Mouse (Mus musculus) heart, embryonic 15.5 days (tissue): ENCODE data around the gene Pcsk5. TPM values are rescaled to one million over a fixed set of nuclear protein-coding genes. Genes with fewer than 3 reads are reported as not detected.

Experiments used
- ATAC-seq: fragments of 200-750 bp; cut with Nextera tagmentation; replicated peaks from 2 replicates; pipeline ENCODE4 v1.8.0; 2017; ENCODE audit warnings: low read depth, moderate TSS enrichment; ENCODE audit not compliant: insufficient number of reproducible peaks, insufficient read depth, low FRiP score
- H3K27ac ChIP-seq: fragments of 300-500 bp; sonication (generic); 2 replicates; pipeline ENCODE4 v1.5.1; 2015; ENCODE audit warnings: mild to moderate bottlenecking, inconsistent platforms
- H3K27me3 ChIP-seq: fragments of 300-500 bp; sonication (generic); 2 replicates; pipeline ENCODE4 v1.6.1; 2015; ENCODE audit warnings: inconsistent platforms
- H3K36me3 ChIP-seq: fragments of 300-500 bp; sonication (generic); 2 replicates; pipeline ENCODE4 v1.6.1; 2015; ENCODE audit warnings: mild to moderate bottlenecking, inconsistent platforms
- H3K4me1 ChIP-seq: fragments of 300-500 bp; sonication (generic); replicated peaks from 2 replicates; pipeline ENCODE4 v1.6.1; 2015; ENCODE audit warnings: inconsistent platforms
- H3K4me2 ChIP-seq: fragments of 300-500 bp; sonication (generic); 2 replicates; pipeline ENCODE4 v1.6.1; 2015; ENCODE audit warnings: inconsistent platforms, mild to moderate bottlenecking, moderate library complexity
- H3K4me3 ChIP-seq: fragments of 300-500 bp; sonication (generic); 2 replicates; pipeline ENCODE4 v1.5.1; 2015; ENCODE audit warnings: mild to moderate bottlenecking, inconsistent platforms
- H3K9ac ChIP-seq: fragments of 300-500 bp; sonication (generic); 2 replicates; pipeline ENCODE4 v1.6.1; 2015; ENCODE audit warnings: mild to moderate bottlenecking, inconsistent platforms
- H3K9me3 ChIP-seq: fragments of 300-500 bp; sonication (generic); replicated peaks from 2 replicates; pipeline ENCODE4 v1.6.1; 2016; ENCODE audit warnings: inconsistent platforms
- WGBS: fragments of 180-500 bp; shearing (Covaris S2); methylation state at CpG from one replicate; pipeline ENCODE4 v1.1.7; 2015; ENCODE audit warnings: mixed read lengths; 5-methylcytosine and 5-hydroxymethylcytosine counted together
- polyA plus RNA-seq: library from polyadenylated mRNA; unstranded; fragments of >200 nt; fragmentation: Nextera tagmentation; extraction: Ambion mirVana; gene quantifications from 2 replicates; pipeline ENCODE4 v1.2.1, GENCODE M21; 2015

Gene Pcsk5
- polyA plus RNA-seq, 1 experiment from 2014 or later = 11.3 TPM

DNA sequence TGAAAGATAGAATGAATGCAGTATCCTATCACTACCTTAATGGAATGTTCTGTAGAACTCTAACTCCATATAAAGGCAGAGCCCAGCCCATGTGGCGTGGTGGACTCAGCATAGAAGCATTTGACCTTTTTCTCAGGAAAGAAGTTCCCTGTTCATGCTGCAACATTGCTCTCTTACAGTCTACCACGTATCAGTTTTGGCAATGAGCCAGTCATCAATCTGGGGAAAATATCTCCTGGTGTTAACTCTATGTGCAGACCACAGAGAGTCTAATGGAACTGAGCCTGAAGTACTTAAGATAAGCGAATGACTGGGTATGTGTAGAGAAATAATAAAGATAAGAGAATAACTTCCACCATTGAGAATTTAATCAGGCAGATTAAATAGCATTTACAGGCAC, 270.2 kb downstream of the Pcsk5 start:
- H3K9ac ChIP-seq = no peak overlapping the region
- no peak for ATAC-seq
- H3K27me3 ChIP-seq = no peaks in the 10 kb centered on the region
- 29% methylated on average over 3 of the region's 3 CpGs for WGBS
- peaks cover 9% of the 10 kb centered on the region for H3K4me1 ChIP-seq
- H3K36me3 ChIP-seq = peaks cover 4% of the 10 kb centered on the region; the same call in 1 of the 2 replicates
- no peak overlapping the region for H3K4me2 ChIP-seq
- H3K9me3 ChIP-seq = no peaks in the 10 kb centered on the region
- H3K4me3 ChIP-seq = no peak overlapping the region
- H3K27ac ChIP-seq = no peak overlapping the region

DNA sequence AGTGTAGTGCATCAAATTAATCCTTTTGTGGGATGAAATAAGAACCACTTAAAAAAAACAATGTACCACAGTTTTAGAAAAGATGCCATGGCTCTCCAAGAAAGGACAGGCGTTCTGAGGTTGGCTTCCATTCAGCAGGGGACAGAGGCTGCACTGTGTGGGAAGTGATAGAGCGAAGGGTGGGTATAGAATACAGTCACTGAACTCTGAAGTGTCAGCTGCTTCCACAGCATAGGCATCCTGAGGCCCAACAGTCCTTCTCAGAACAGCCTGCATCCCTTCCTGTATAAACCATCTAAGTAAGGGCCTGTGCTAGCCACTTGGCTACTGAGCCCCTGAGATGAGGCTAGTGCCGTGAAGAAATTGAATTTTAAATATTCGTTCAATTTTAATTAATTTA, 271.3 kb downstream of the Pcsk5 start:
- Histone ChIP-seq H3K27ac (no peak overlapping the region), H3K27me3 (no peaks in the 10 kb centered on the region), H3K36me3 (no peaks in the 10 kb centered on the region; the same call in 1 of the 2 replicates), H3K4me2 (no peak overlapping the region), H3K4me3 (no peak overlapping the region), H3K9ac (no peak overlapping the region), H3K9me3 (no peaks in the 10 kb centered on the region), H3K4me1 (peaks cover 9% of the 10 kb centered on the region)
- ATAC-seq = no peak
- 90% methylated on average over 4 of the region's 4 CpGs for WGBS

DNA sequence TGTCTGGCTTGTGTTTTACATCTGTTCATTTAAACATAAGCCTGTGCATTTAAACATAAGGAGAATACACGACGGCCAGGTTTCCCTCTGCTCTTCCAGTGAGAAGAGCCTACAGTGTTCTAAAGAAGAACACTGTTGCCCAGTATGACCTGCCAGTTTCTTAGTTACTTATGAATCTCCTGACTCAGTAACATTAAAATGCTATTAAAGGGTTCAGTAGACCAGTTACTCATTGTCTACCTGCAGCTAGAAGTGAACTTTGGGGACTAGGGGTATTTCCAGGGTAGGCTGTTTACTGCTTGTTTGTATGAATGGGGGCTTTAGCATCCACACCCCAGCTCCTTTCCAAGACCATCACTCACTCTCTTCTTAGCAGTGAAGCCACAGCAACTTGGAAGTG, 278.7 kb downstream of the Pcsk5 start:
- no peak overlapping the region for H3K4me2 ChIP-seq
- ATAC-seq = no peak
- H3K27me3 ChIP-seq = no peaks in the 10 kb centered on the region
- H3K27ac ChIP-seq = no peak overlapping the region
- no peaks in the 10 kb centered on the region for H3K36me3 ChIP-seq
- H3K9ac ChIP-seq = no peak overlapping the region
- WGBS = 88% methylated on average over 2 of the region's 2 CpGs
- no peaks in the 10 kb centered on the region for H3K9me3 ChIP-seq
- H3K4me3 ChIP-seq = no peak overlapping the region
- H3K4me1 ChIP-seq = no peaks in the 10 kb centered on the region

DNA sequence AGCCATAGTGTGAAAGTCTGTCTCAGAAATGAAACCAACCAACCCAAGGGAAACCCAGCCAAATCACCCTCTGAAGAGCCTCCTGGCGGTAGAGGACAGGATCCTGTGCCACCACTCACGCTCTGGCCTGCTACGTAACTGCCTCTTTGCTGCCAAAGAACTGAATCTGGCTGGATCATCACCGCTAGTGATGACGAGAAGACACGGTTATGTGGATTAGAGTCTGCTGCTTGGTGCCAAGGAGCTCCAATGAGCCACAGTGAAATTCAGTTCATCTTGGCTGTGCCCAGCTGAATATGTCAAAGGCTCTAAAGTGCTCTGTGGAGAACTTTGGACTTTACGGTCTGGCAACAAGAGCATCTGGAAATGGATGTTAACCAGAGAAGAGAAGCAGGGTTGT, 282.3 kb downstream of the Pcsk5 start:
- Histone ChIP-seq H3K4me3 (no peak overlapping the region), H3K9ac (no peak overlapping the region), H3K36me3 (no peaks in the 10 kb centered on the region), H3K4me2 (no peak overlapping the region), H3K27me3 (no peaks in the 10 kb centered on the region), H3K27ac (no peak overlapping the region), H3K9me3 (no peaks in the 10 kb centered on the region), H3K4me1 (no peaks in the 10 kb centered on the region)
- no peak for ATAC-seq
- 81% methylated on average over 7 of the region's 7 CpGs for WGBS

DNA sequence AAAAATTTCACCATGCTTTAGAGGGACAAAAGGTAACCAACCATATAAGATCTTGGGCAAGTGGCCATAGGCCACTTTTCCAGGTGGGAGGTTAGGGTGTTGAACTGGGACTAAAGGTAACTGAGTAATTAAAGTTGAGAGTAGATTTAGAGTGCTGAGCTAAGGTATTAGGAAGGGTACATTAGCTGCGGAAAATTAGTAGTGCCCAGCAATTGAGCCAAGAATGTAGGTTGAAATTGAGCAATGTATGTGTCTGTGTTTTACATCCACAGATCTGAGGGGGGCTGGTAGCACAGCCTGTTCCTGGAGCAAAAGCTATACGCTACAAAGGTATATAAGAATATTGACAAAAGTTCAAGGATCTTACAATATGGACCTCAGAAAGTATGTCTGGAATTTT, 282.9 kb downstream of the Pcsk5 start:
- H3K4me1 ChIP-seq = no peaks in the 10 kb centered on the region
- no peak overlapping the region for H3K27ac ChIP-seq
- no peak overlapping the region for H3K9ac ChIP-seq
- H3K27me3 ChIP-seq = no peaks in the 10 kb centered on the region
- no peak for ATAC-seq
- H3K36me3 ChIP-seq = no peaks in the 10 kb centered on the region
- no peak overlapping the region for H3K4me2 ChIP-seq
- no peak overlapping the region for H3K4me3 ChIP-seq
- H3K9me3 ChIP-seq = no peaks in the 10 kb centered on the region
- WGBS = 86% methylated on average over 2 of the region's 2 CpGs

DNA sequence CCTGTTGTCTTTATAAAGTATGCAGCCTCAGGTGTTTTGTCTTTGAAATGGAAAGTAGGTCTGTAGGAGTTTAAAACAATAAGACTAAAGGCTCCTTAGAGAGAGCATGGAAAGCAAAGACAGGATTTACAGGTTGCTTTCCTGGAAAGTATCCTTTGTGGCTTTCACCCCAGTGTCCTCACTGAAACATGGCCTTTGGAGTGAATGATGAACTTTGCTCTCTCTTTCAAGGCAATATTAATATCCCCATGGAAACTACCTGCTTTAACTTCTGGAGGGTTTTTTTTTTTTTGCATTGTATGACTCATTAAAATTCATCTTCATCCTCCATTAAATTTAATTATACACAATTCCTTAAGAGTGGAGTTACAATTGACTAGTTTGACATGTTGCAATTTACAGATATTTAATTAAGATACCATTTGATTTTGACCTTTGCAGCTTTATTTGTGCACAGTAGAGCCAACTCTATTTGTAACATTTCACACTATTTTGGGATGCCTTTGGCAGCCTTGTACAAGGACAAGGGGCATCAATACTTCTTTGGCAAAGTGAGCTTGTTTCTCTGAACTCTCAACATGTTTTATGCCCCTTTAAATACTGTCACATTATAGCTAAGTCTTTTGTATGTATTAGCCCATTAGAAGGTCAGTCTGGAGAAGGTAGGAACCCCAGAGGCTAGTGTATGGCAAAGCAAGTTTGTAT, 283.9 kb downstream of the Pcsk5 start:
- H3K9ac ChIP-seq = no peak overlapping the region
- H3K4me1 ChIP-seq = no peaks in the 10 kb centered on the region
- no peak overlapping the region for H3K27ac ChIP-seq
- H3K4me3 ChIP-seq = no peak overlapping the region
- no peaks in the 10 kb centered on the region for H3K36me3 ChIP-seq
- H3K27me3 ChIP-seq = no peaks in the 10 kb centered on the region
- no peak overlapping the region for H3K4me2 ChIP-seq
- no peaks in the 10 kb centered on the region for H3K9me3 ChIP-seq
- no peak for ATAC-seq

DNA sequence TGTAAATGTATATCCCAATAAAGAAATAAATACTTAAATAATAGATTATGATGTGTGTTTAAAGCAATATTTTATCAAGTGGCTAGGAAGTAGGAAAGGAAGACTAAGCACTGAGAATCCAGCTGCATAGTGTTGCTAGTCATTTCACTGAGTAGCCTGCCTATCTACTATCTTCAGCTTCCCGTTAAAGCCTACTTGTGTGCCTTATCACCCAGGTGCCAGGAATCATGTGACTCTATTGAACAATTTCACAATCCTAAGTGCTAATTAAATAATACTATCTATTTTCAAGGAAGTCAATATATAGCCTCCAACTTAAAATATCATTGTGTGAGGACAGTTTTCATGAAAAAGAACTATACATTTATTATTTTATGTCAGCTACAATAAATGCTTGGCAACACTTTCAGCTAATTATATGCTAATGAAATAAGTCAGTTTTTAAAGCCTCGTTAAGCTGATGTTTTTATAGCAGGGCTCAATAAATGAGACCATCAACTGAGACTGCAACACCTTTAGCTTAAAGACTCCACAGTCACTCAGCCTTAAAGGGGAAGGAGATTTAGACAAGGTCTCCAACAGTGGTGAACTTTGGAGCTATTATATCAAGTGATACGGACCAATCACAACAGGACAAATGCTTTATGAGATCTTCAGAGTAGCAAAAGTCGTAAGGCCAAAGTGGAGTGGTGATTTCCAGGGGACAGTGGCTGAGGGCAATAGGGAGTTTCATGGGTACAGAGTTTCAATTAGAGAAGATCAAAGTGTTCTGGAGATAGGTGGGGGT, 308.5 kb downstream of the Pcsk5 start:
- Histone ChIP-seq H3K27me3 (no peaks in the 10 kb centered on the region), H3K9ac (no peak overlapping the region), H3K4me1 (no peaks in the 10 kb centered on the region), H3K4me3 (no peak overlapping the region), H3K9me3 (no peaks in the 10 kb centered on the region), H3K36me3 (no peaks in the 10 kb centered on the region), H3K4me2 (no peak overlapping the region), H3K27ac (no peak overlapping the region)
- whole genome bisulfite sequencing = 57% methylated on average over 4 of the region's 4 CpGs
- ATAC-seq = no peak

DNA sequence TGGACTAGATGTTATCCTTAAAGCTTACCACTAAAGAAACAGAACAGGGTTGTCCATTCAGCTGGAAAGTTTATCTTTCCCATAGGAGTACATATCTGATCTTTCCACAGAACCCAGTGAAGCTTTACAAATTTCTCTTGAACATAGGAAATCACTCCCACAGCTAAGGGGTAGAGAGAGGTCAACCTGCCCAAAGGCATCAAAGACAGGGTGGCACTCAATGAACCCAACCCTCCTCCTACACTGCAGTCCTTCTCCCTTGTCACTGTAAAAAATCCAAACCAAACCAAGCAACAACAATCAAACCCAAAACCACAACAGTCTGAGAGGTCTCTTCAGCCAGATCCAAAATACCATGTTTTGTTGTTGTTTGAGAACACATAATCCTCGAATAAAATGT, 311.9 kb downstream of the Pcsk5 start:
- no peaks in the 10 kb centered on the region for H3K4me1 ChIP-seq
- no peak overlapping the region for H3K27ac ChIP-seq
- H3K27me3 ChIP-seq = no peaks in the 10 kb centered on the region
- H3K4me2 ChIP-seq = no peak overlapping the region
- no peak for ATAC-seq
- H3K4me3 ChIP-seq = no peak overlapping the region
- no peaks in the 10 kb centered on the region for H3K36me3 ChIP-seq
- no peaks in the 10 kb centered on the region for H3K9me3 ChIP-seq
- 71% methylated on average over 1 of the region's 1 CpGs for WGBS
- no peak overlapping the region for H3K9ac ChIP-seq

DNA sequence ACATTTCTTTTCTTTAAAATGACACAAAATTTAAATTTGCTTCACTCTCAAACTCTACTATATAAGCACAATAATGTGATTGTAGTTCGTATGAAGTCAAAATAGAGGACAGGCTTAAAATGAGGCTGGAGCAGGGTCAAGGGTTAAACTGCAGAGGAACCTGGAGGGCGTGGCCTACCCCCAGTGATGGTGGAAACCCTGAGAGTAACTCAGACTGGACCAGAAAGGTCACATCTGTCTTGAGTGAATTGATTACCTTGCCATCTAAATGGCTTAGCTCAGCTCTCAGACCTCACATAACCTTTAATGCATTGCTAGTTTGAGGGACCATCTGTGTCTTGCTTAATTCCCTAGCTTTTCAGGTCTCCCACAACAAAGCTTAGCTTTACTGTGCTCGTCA, 323.0 kb downstream of the Pcsk5 start:
- Histone ChIP-seq H3K36me3 (no peaks in the 10 kb centered on the region), H3K27ac (no peak overlapping the region), H3K4me2 (no peak overlapping the region), H3K4me3 (no peak overlapping the region), H3K9me3 (no peaks in the 10 kb centered on the region), H3K9ac (no peak overlapping the region), H3K27me3 (no peaks in the 10 kb centered on the region), H3K4me1 (no peaks in the 10 kb centered on the region)
- WGBS = 74% methylated on average over 3 of the region's 3 CpGs
- ATAC-seq = no peak

DNA sequence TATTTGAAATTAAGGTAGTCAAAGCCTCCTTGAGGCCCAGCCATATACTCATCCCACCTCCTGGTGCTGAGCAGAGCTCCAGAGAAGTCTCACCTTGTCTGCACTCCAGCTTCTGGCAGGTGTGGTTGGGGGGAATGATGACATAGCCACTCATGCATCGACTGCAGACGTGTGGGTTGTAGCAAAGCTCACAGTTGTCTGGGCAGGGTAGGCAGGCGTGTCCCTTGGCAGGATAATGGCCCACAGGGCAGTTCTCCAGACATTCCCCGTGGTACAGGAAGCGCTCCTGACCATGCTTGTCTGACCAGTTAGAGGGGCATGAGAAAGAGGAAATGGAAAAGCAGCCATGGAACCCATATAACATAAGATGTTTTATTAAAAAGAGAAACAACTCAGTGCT, 326.1 kb downstream of the Pcsk5 start:
- no peak overlapping the region for H3K27ac ChIP-seq
- H3K9me3 ChIP-seq = no peaks in the 10 kb centered on the region
- H3K4me3 ChIP-seq = no peak overlapping the region
- H3K36me3 ChIP-seq = no peaks in the 10 kb centered on the region
- whole genome bisulfite sequencing = 68% methylated on average over 5 of the region's 5 CpGs
- no peak overlapping the region for H3K9ac ChIP-seq
- H3K4me2 ChIP-seq = no peak overlapping the region
- no peaks in the 10 kb centered on the region for H3K4me1 ChIP-seq
- no peak for ATAC-seq
- no peaks in the 10 kb centered on the region for H3K27me3 ChIP-seq

DNA sequence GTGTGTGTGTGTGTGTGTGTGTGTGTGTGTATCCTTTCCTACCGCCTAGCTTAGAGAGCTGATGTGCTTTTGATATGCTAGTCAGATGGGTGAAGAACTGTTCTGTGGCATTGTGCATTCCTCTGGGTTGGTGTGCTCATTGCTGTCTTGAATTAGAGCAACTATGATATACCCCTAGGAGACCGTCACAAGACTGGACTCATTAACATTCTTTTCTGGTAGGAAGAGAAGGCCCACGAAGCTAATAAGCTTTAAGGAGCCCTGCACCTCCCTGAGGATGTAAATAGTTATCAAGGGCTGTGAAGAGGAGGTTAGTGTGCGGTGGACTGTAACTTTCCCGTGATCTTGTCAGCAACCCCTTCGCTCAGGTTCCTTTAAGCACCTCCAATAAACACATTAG, 333.2 kb downstream of the Pcsk5 start:
- Histone ChIP-seq H3K9ac (no peak overlapping the region), H3K27ac (no peak overlapping the region), H3K4me1 (no peaks in the 10 kb centered on the region), H3K27me3 (no peaks in the 10 kb centered on the region), H3K4me3 (no peak overlapping the region), H3K9me3 (no peaks in the 10 kb centered on the region), H3K4me2 (no peak overlapping the region), H3K36me3 (no peaks in the 10 kb centered on the region)
- ATAC-seq = no peak
- WGBS = 59% methylated on average over 6 of the region's 6 CpGs
